Mouse (Mus musculus) frontal cortex, adult (tissue): Measurements from ENCODE around the gene Lamtor4.
"Not testable (repeated sequence)": the region's sequence is repeated elsewhere in the genome, so short reads cannot be mapped to it uniquely, and the experiment has no call there.

ENCODE experiments used
- ATAC-seq: cut with Nextera tagmentation; 2 replicates; pipeline ENCODE4 v1.9.2; 2017; ENCODE audit warnings: mild to moderate bottlenecking, moderate library complexity, mixed read lengths; ENCODE audit not compliant: low TSS enrichment

Gene Lamtor4

DNA sequence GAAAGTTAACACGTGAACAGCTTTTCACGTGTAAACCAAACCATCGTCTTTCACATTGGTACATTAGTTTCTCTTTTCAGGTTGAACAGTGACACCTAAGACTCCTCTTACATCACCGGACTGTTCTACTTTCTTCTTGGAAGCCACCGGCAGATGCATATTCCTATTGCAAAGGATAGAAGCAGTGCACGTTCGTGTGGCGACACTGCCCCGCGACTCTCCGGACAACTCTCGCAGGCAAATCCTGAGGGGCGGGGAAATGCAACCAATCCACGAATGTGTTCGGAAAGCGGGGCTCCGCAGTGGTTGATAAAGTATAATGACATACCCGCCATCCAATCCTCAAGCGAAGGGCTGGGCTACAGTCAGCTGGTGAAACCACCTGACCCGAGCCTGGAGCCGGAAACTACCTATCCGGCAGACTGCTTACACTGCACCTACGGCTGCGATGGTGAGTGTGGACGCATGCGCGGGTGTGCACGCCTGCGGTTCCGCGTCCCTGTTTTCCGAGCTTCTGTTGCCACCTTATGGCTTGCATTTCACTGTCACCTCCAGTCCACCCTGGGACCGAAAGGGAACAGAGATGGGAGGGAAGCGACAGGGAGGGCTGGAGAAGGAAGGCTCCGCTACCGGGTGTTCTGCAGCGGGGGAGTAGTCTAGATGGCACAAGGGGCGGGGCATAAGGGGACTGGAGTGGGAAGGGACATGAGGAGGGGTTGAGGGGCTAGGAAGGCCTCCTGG lies at the start of gene Lamtor4:
Lamtor4 (plus strand) TSS at position 130 of the 741 bp plus-strand sequence.
- peak; percentile 99 for ATAC-seq

DNA sequence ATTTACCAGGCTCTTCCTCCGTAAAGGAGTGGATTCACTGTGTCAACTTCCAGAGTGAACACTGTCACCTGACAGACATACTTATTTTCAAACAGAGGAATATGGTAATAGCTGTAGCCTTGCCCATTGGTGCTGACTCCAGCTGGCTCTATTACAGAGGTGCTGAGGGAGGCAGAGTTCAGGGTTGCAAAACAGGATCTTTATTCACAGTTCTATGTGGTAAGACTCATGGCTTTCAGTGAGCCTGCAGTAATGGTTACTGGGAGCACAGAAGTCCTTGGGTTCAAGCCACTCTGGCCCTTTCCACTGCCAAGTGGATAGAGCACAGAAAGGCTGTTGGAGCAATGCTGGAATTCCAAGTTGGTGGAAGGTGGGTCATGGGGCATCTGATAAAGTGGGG lies 48.0 kb upstream of the Lamtor4 start:
- ATAC-seq, result no peak

DNA sequence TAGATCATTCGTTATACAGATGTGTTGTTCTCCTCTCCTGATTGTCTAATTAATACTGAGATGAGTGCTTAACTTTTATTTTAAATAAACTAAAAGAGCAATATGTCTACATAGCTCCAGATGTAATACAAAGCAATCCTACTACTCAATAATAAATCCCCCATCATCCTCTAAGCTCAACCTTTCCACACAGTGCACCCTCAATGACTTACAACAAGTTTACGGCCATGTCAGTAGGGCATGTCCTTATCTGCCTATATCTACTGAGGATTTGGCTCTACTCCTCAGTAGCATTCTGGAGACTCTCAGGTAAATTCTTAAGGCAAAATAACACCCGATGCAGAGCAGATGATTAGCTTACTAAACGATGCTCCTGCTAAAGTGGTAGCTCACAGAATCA lies 47.4 kb upstream of the Lamtor4 start:
- ATAC-seq, result no peak

DNA sequence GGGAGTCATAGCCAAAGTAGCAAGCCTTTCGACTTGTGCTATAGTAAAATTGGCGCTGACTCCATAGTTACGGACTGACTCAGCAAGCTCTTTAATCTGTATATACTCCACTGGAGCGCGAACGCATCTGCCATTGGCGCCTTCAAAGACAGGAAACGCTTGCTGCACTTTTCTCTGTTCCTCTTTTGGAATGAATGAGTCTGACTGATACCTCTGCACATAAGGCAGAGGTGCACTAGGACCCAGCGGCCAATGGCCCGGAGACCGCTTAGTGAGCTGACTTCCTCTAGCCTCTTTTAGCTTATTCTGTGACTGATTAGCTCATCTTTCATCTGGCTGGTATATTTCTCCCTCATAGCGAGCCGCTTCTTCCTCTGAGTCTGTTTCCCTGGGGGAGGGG lies 38.6 kb upstream of the Lamtor4 start:
- not testable (repeated sequence) for ATAC-seq

DNA sequence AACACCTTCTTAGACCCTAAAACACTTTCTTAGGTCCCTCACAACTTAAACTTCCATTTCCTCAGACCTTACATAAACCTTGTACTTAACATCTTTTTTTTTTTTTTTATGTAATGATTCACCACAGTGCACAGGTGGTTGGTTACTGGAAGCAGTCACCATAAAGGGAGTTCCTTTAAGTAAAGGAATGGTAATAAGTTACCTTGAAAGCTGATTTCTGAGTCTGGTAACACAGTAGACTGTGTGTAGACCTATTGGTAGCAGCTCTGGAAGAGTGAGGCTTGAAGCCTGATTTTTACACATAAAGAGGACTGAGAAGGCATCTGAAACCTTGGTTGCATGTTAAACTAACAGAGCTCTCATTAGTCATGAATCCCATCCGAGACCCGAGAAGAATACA lies 35.4 kb upstream of the Lamtor4 start:
- no peak for ATAC-seq

DNA sequence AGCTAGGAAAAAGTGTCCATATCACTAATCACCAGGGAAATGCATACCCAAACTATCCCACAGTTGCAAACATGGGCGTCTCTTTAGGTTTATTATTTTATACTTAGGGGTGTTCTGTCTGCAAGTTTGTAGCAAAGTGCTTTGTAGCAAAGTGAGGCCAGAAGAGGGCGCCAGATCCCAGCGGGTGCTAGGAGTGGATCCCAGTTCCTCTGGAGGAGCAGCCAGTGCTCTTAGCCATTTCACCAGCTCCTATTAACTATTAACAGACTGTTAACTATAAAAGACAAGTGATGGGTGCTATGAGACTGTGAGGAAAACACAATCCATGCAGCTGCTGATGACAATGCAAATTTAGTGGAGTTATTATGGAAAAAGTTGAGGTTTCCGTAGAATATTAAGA lies 33.2 kb upstream of the Lamtor4 start:
- ATAC-seq, result peak; percentile 64; the same call in 1 of the 2 replicates

DNA sequence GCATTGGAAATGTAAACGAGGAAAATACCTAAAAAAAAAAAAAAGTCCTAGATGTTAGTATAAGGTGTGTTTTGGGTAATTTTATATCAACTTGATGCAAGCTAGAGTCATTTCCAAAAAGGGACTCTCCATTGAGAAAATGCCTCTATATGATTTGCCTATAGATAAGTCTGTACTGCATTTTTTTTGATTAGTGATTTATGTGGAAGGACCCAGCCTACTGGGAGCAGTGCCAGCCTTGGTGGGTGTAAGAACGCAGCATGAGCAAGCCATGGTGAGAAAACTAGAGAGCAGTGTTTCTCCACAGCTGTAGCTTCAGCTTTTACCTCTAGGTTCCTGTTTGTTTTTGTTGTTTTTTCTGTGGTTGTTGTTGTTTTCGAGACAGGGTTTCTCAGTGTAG lies 32.0 kb upstream of the Lamtor4 start:
- ATAC-seq, result no peak

DNA sequence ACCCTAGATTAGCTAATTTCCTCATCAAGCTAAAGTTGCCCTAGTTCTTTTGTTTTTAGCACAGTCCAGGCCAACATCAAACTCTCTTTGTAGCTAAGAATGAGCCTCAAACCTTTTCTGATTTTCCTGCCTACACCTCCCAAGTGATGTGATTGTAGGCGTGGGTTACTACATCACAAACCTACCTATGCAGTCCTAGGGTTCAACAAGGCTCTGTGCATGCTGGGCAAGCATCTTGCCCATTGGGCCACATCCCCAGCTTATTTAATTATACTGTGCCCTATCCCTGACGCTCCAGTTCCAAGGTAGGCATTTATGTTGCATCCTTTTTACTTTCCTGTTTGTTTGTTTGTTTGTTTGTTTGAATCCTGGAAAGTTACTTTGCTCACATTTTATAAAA lies 29.6 kb upstream of the Lamtor4 start, which contains the start of gene Nxpe5:
Nxpe5 (plus strand) TSS at position 199 of the 400 bp plus-strand sequence.
- ATAC-seq, result no peak

DNA sequence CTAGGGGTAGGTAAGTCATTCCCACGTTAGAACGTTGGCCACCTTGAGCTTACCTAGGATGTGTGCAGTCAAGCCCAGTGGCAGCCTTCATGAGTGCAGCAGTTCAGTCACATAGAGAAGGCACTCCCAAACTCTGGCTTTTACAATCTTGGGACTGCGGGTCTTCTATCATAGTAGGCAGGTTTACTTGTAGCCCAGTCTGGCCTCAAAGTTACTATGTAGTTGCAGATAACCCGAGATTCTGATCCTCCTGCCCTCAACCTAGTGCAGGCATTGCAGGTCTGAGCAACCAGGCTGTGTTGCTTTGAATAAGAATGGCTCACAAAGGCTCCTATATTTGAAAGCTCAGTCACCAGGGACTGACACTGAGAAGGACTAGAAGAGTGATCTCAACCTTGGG lies 28.8 kb upstream of the Lamtor4 start:
- no peak for ATAC-seq

DNA sequence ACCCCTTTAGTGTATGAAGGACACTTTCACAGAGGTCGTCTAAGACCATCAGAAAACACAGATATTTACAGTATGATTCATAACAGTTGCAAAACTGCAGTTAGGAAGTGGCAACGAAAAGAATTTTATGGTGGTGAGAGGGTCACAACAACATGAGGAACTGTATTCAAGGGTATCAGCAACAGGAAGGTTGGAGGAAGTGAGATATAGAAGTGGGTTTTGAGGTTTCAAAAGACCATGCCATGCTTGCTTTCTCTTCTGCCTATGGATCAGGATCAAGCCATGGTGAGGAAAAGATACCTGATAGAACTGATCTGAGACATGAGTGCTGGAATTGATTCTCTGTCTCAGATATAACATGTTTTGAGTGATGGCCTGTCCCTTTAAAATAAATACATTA lies 27.9 kb upstream of the Lamtor4 start:
- ATAC-seq, result no peak

DNA sequence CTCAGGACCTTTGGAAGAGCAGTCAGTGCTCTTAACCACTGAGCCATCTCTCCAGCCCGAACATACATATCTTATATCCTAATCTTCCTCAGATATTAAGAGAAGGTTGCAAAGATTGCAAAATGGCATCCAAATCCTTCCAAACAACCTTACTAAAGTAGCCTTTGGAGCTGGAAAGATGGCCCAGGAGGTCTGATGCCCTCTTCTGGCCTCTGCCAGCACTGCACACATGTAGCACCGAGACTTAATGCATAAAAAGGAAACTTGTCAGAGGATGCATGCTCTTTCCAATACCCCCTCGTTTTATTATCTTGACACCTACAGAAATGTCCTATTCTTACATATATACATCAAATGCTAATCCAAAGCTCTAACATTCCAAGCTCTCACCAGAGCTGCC lies 27.3 kb upstream of the Lamtor4 start:
- ATAC-seq, result no peak

DNA sequence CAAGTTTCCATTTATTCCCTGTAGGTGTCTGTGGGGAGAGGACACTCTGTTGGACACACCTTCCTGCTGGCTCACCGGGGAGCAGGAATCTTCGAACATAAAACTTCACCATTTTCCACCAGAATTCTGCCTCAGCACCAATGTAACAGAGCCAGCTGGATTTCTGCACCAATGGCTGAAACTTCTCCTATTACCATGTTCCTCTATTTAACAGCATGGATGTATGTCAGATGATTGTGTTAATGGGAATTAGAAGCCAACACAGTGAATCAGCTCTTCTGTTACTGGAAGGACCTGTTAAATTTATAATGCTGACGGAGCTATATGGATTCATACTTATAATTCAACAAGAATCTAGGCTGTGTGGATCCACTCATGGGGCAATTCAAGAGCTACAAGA lies 25.8 kb upstream of the Lamtor4 start:
- ATAC-seq, result no peak

DNA sequence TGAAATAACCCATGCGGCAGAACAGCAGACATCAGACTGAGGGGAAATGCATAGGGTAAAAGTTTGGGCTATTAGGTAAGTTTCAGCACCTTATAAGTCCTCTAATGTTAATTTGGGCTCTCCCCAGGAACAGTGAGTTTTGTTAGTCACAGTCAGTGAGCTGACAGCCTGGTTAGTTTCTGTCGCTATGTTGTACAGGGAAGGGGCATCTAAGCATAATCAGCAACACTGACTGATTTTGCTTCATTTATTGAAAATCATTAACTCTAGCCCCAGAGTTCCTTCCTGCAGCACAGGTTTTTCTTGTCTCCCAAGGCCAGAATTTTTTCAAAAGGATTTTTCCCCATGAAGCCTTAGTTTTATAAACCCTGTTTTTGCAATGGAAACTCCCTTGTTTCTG lies 21.5 kb upstream of the Lamtor4 start:
- no peak for ATAC-seq

DNA sequence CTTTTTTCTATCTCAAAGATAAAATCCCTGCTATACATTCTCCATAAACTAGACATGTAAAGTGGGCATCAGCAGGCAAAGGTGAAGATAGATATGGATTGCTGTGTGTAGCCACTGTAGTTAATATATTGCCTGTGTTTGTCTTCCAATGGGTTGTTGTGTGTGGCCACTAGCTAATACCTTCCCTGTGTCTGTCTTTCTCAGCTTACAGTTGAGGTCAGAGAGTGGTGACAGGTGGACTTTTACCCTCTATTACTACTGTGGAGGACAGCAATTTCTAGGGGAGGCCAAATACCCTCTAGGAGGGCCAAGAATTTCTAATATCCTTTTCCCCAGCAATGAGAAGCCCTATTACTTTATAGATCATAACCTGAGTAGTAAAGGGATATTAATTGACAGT lies 21.1 kb upstream of the Lamtor4 start:
- ATAC-seq, result no peak

DNA sequence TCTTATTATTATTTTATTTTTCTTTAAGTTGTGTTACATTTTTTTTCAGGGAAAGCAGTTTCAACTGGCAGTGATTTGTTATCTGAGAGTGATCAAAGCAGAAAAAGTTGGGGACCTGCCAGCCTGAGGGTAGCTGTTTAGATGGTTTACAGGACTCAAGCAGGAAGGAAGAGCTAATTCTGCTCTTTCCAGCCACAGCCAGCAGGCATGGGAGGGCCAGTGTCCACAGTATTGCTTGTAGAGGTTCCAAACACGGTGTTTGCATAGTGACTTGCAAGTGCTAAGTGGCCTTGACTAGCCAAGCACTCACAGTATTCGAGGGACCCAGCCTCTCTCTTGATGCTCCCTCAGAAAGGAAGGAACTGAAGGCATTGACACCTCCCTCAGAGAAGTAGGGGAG lies 13.8 kb upstream of the Lamtor4 start:
- no peak for ATAC-seq

DNA sequence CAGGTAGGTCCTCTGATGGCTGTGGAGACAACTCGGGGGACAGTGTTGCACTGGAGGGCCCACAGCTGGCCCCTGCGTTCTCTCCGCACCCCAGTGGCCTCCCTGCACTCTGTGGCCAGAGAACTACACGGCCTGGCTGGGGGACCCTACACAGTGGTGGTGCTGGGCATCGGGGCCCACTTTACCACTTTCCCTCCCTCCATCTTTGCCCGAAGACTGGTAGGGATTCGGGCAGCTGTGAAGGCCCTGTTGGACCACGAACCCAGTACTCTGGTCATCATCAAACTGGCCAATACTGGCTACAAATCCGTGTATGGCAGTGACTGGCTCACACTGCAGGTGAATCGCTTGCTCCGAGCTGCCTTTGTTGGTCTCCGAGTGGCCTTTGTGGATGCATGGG lies 4.1 kb upstream of the Lamtor4 start:
- no peak for ATAC-seq

DNA sequence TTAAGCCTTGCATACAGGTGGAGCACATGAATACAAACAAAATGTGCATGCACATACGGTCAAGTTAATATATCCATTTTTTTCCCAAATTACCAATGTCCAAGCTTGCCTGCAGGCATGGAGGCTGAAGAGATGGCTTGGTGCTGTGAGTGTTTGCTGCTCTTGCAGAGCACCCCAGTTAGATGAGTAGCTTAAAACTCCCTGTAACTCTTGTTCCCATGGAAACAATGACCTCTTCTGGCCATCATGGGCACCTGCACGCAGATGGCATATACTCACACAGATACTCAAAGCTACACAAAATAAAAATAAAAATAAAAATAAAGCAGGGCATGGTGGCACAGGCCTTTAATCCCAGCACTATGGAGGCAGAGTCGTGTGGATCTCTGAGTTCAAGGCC lies 2.2 kb upstream of the Lamtor4 start:
- ATAC-seq, result no peak

DNA sequence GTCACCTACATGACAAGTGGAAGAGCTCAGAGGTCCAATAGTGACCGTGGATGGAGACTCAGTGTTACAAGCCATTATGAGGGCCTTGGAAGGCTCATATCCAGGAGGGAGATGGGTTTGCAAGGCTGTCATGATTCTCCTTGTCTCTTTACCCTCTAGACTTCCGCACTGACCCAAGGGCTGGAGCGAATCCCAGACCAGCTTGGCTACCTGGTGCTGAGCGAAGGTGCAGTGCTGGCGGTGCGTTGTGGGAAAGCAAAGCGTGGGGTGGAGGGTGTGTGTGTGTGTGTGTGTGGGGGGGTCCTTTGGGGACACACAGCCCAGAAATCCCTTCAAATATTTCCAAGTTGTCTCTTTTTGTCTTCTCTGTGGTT lies 799 bp downstream of the Lamtor4 start:
- 0 out of 2 replicates have a peak, but pooled peaks have one; percentile 7 for ATAC-seq

DNA sequence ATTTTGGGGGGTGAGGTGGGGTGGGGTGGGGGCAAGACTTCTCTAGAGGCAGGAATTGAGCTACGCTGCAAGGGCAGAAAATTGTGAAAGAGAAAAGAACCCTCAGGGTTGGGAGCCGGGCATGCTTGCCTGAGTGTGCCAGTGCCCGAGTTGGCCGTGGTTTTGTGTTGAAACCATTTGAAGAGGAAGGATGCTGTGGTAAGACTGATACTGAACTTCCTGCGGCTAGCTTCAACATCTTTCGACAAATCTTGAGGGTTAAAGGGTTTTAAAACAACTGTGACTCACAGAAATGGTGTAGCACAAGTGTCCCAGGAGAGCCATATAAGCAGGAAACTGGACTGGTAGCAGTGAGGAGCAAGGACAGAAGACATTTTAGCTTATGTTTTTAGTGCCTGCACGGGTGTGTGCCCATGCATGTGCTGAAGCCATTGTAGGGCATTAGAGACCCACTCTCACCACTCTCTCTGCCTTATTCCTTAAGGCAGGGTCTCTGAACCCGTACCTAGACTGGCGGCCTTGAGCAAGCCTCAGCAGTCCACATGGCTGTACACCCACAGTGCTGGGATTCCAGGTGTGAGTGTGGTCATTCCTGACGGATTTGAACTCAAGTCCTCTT lies 1.8 kb downstream of the Lamtor4 start:
- ATAC-seq, result no peak

DNA sequence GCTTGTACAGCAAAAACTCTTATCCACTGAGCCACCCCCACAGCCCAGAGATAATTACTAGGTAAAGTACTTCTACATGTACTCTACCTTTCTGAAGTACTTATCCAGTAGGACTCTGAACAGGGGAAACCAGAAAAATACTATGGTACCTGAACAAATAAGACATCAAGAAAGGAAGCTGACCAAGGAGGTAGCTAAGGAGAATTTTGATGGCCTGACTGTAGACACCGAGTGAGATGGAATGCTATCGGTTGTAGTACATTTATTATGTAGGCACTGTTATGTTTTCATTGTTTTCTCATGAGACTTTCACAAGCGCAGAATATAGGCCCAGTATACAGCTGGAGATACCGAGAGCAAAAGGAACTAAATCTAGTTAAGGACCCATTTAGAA lies 2.3 kb downstream of the Lamtor4 start:
- no peak for ATAC-seq

DNA sequence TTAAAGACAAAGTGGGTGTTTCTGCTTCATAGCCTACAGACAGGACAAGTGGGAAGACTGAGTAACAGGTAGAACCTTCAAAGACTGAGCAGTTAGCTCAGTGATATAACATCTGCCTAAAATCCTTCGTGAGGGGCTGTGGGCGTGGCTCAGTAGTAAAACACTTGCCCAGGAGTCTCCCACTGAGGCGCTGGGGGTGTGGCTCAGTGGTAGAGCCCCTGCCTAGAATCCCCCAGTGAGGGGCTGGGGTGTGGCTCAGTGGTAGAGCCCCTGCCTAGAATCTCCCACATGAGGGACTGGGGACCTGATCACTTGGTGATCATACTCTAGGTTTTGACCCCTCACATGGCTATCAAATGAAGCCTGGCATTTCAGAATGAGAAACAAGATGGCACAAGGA lies 2.8 kb downstream of the Lamtor4 start:
- no peak for ATAC-seq

DNA sequence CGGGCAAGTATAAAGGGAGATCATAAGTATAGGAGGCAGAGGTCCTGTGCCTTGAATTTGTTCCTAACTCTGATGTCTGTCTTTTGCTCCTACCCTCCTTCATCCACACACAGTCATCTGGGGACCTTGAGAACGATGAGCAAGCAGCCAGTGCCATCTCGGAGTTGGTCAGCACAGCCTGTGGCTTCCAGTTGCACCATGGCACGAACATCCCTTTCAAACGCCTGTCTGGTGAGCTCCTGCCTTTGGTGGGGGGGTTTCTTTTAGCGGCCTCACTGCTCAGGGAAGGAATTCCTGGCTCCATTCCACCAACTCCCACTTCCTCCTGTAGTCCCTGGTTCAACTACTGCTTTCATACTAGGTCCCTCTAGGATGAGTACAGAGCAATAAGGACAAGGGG lies 3.3 kb downstream of the Lamtor4 start:
- no peak for ATAC-seq

DNA sequence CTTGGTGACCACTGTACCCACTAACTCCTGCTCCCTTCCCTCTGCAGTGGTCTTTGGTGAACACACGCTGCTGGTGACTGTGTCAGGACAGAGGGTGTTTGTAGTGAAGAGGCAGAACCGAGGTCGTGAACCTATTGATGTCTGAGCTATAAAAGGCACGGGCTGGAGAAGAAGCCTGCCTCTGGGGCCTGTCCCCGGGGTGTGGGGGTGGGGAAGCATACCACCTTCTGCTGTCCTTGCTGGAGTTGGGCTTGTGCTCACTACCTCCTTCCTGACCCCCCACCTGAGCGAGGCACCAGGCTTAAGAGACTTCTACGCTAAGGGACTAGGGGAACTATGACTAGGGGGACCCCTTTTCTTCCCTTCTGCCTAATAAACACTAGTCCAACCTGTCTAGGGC lies 3.7 kb downstream of the Lamtor4 start:
- ATAC-seq, result no peak

DNA sequence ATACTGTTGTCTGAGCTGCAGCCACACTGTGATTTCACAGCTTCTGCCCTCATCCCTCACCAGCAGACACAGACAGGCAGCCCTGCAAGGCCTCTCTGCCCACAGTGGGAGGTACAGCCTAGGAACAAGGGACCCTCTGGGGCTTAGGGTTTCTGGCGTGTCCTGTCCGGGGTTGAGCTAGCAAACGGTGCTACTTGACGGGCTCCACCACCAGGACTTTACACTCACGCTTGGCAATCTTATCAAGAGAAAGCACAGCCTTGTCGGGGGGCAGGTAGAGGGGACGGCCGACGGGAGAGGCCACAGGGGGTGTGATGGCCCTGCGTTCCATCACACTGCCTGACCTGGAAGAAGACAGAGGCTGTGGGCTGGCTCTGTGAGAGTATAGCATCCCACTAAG lies 4.8 kb downstream of the Lamtor4 start:
- ATAC-seq, result no peak
